Mouse (Mus musculus): ENCODE measurements around the gene Alkbh6. TPM values are rescaled to one million over a fixed set of nuclear protein-coding genes. Genes with fewer than 3 reads are reported as not detected.

The Alkbh6 gene
- polyA plus RNA-seq, 1 experiment: 36.5 TPM

GRCm38 (mm10) chr7:30323795-30324194, 15.3 kb downstream of the Alkbh6 start, which contains the start of gene Sdhaf1:
Gene Sdhaf1 (minus strand): TSS chr7:30323895.
- Histone ChIP-seq H3K36me3 (ENCODE audit: control insufficient read depth, insufficient read depth, low read length) (no peaks in the 10 kb centered on the region), H3K4me3 (ENCODE audit: control insufficient read depth, low read depth, low read length) (peak within 1 kb of the TSS; percentile 80), H3K4me1 (ENCODE audit: control insufficient read depth, insufficient read depth, low read length) (peaks cover 7% of the 10 kb centered on the region), H3K27me3 (ENCODE audit: control insufficient read depth, insufficient read depth, low read length) (no peaks in the 10 kb centered on the region), H3K27ac (ENCODE audit: control insufficient read depth, insufficient read depth, low read depth, low read length) (peak within 1 kb of the TSS; percentile 59; the same call in 1 of the 2 replicates)
- TF ChIP-seq POLR2A (IDR thresholded peaks at IDR 0.05; ENCODE audit: control insufficient read depth, low read depth, low read length): no peak
- TF ChIP-seq CTCF (IDR thresholded peaks at IDR 0.05; ENCODE audit: control insufficient read depth, insufficient read depth, insufficient replicate concordance, low read depth, low read length): no peak

- TF ChIP-seq CTCF (IDR thresholded peaks at IDR 0.05; ENCODE audit: control insufficient read depth, insufficient read depth, insufficient replicate concordance, low read depth, low read length): no peak
- no peak for TF ChIP-seq POLR2A (IDR thresholded peaks at IDR 0.05; ENCODE audit: control insufficient read depth, low read depth, low read length)
- no peak overlapping the region for H3K4me3 ChIP-seq (ENCODE audit: control insufficient read depth, low read depth, low read length)
- peaks cover 7% of the 10 kb centered on the region for H3K4me1 ChIP-seq (ENCODE audit: control insufficient read depth, insufficient read depth, low read length)
- H3K36me3 ChIP-seq (ENCODE audit: control insufficient read depth, insufficient read depth, low read length): no peaks in the 10 kb centered on the region
- no peaks in the 10 kb centered on the region for H3K27me3 ChIP-seq (ENCODE audit: control insufficient read depth, insufficient read depth, low read length)
- H3K27ac ChIP-seq (ENCODE audit: control insufficient read depth, insufficient read depth, low read depth, low read length): no peak overlapping the region
Measured at GRCm38 (mm10) chr7:30324300-30324944, 15.9 kb downstream of the Alkbh6 start.

- peaks cover 7% of the 10 kb centered on the region for H3K4me1 ChIP-seq (ENCODE audit: control insufficient read depth, insufficient read depth, low read length)
- TF ChIP-seq POLR2A (IDR thresholded peaks at IDR 0.05; ENCODE audit: control insufficient read depth, low read depth, low read length): no peak
- TF ChIP-seq CTCF (IDR thresholded peaks at IDR 0.05; ENCODE audit: control insufficient read depth, insufficient read depth, insufficient replicate concordance, low read depth, low read length): peak; percentile 41; the same call in 1 of the 2 replicates
- H3K27ac ChIP-seq (ENCODE audit: control insufficient read depth, insufficient read depth, low read depth, low read length): no peak overlapping the region
- no peaks in the 10 kb centered on the region for H3K27me3 ChIP-seq (ENCODE audit: control insufficient read depth, insufficient read depth, low read length)
- no peaks in the 10 kb centered on the region for H3K36me3 ChIP-seq (ENCODE audit: control insufficient read depth, insufficient read depth, low read length)
- H3K4me3 ChIP-seq (ENCODE audit: control insufficient read depth, low read depth, low read length): no peak overlapping the region
Measured at GRCm38 (mm10) chr7:30325364-30325763, 16.8 kb downstream of the Alkbh6 start.

- TF ChIP-seq CTCF (IDR thresholded peaks at IDR 0.05; ENCODE audit: control insufficient read depth, insufficient read depth, insufficient replicate concordance, low read depth, low read length) (no peak), POLR2A (IDR thresholded peaks at IDR 0.05; ENCODE audit: control insufficient read depth, low read depth, low read length) (no peak)
- Histone ChIP-seq H3K27ac (ENCODE audit: control insufficient read depth, insufficient read depth, low read depth, low read length) (no peak overlapping the region), H3K27me3 (ENCODE audit: control insufficient read depth, insufficient read depth, low read length) (no peaks in the 10 kb centered on the region), H3K4me1 (ENCODE audit: control insufficient read depth, insufficient read depth, low read length) (peaks cover 6% of the 10 kb centered on the region), H3K4me3 (ENCODE audit: control insufficient read depth, low read depth, low read length) (no peak overlapping the region), H3K36me3 (ENCODE audit: control insufficient read depth, insufficient read depth, low read length) (no peaks in the 10 kb centered on the region)
Measured at GRCm38 (mm10) chr7:30326427-30326826, 17.9 kb downstream of the Alkbh6 start.

- TF ChIP-seq CTCF (IDR thresholded peaks at IDR 0.05; ENCODE audit: control insufficient read depth, insufficient read depth, insufficient replicate concordance, low read depth, low read length): no peak
- no peak for TF ChIP-seq POLR2A (IDR thresholded peaks at IDR 0.05; ENCODE audit: control insufficient read depth, low read depth, low read length)
- Histone ChIP-seq H3K27me3 (ENCODE audit: control insufficient read depth, insufficient read depth, low read length) (no peaks in the 10 kb centered on the region), H3K36me3 (ENCODE audit: control insufficient read depth, insufficient read depth, low read length) (no peaks in the 10 kb centered on the region), H3K27ac (ENCODE audit: control insufficient read depth, insufficient read depth, low read depth, low read length) (no peak overlapping the region), H3K4me1 (ENCODE audit: control insufficient read depth, insufficient read depth, low read length) (peaks cover 4% of the 10 kb centered on the region), H3K4me3 (ENCODE audit: control insufficient read depth, low read depth, low read length) (no peak overlapping the region)
Measured at GRCm38 (mm10) chr7:30327140-30327539, 18.6 kb downstream of the Alkbh6 start.

- H3K27ac ChIP-seq (ENCODE audit: control insufficient read depth, insufficient read depth, low read depth, low read length): no peak overlapping the region
- no peak for TF ChIP-seq CTCF (IDR thresholded peaks at IDR 0.05; ENCODE audit: control insufficient read depth, insufficient read depth, insufficient replicate concordance, low read depth, low read length)
- TF ChIP-seq POLR2A (IDR thresholded peaks at IDR 0.05; ENCODE audit: control insufficient read depth, low read depth, low read length): no peak
- peaks cover 9% of the 10 kb centered on the region for H3K4me1 ChIP-seq (ENCODE audit: control insufficient read depth, insufficient read depth, low read length)
- H3K36me3 ChIP-seq (ENCODE audit: control insufficient read depth, insufficient read depth, low read length): no peaks in the 10 kb centered on the region
- no peaks in the 10 kb centered on the region for H3K27me3 ChIP-seq (ENCODE audit: control insufficient read depth, insufficient read depth, low read length)
- H3K4me3 ChIP-seq (ENCODE audit: control insufficient read depth, low read depth, low read length): no peak overlapping the region
Measured at GRCm38 (mm10) chr7:30328379-30328778, 19.9 kb downstream of the Alkbh6 start.

GRCm38 (mm10) chr7:30331887-30332286, 23.4 kb downstream of the Alkbh6 start:
- peak; percentile 86; the same call in 1 of the 2 replicates for TF ChIP-seq CTCF (IDR thresholded peaks at IDR 0.05; ENCODE audit: control insufficient read depth, insufficient read depth, insufficient replicate concordance, low read depth, low read length)
- TF ChIP-seq POLR2A (IDR thresholded peaks at IDR 0.05; ENCODE audit: control insufficient read depth, low read depth, low read length): no peak
- Histone ChIP-seq H3K4me3 (ENCODE audit: control insufficient read depth, low read depth, low read length) (peak overlapping the region; percentile 32), H3K36me3 (ENCODE audit: control insufficient read depth, insufficient read depth, low read length) (no peaks in the 10 kb centered on the region), H3K4me1 (ENCODE audit: control insufficient read depth, insufficient read depth, low read length) (peaks cover 13% of the 10 kb centered on the region), H3K27me3 (ENCODE audit: control insufficient read depth, insufficient read depth, low read length) (no peaks in the 10 kb centered on the region), H3K27ac (ENCODE audit: control insufficient read depth, insufficient read depth, low read depth, low read length) (no peak overlapping the region)
